In genomic region chr3:115689352-115689751, GRCm38 (mm10) we compare ENCODE assay signal across 8 mouse cellular contexts. TPM values are rescaled to one million over a fixed set of nuclear protein-coding genes. Genes with fewer than 3 reads are reported as not detected.
DNase-seq lines count a peak whose midpoint lies in the region; ATAC-seq and TF ChIP-seq lines count a peak whose summit lies in the region.

No protein-coding gene starts in this region.

- WGBS in forebrain, embryonic 10.5 days = 41% methylated on average over 8 of the region's 8 CpGs
- 33% methylated on average over 8 of the region's 8 CpGs for WGBS in forebrain, embryonic 13.5 days
- 63% methylated on average over 8 of the region's 8 CpGs for WGBS in liver, adult 2 months

- H3K4me3 ChIP-seq in forebrain, embryonic 10.5 days = no peak overlapping the region
- no peak overlapping the region for H3K4me3 ChIP-seq in forebrain, embryonic 13.5 days
- H3K4me3 ChIP-seq in liver, adult 2 months (ENCODE audit: insufficient read depth, low read depth, low read length) = no peak overlapping the region

- DNase-seq in forebrain, embryonic 10.5 days (ENCODE audit: extremely low spot score, low spot score) = no peak
- DNase-seq in 416B (ENCODE audit: low read depth) = peak; percentile 93
- peak; percentile 28 for DNase-seq in liver, adult 2 months (ENCODE audit: extremely low read depth, low read depth, low spot score)
- DNase-seq in splenic B cell, adult 2 months (ENCODE audit: low read depth, low spot score) = peak; percentile 52
- DNase-seq in right cerebral cortex, adult 18-20 months = no peak
- DNase-seq in urinary bladder, postnatal 36 days (ENCODE audit: low spot score in 2 of 2) = no peak

- H3K36me3 ChIP-seq in forebrain, embryonic 10.5 days (replicated peaks) = no peaks in the 10 kb centered on the region
- H3K36me3 ChIP-seq in forebrain, embryonic 13.5 days (ENCODE audit: poor library complexity, severe bottlenecking) = no peaks in the 10 kb centered on the region
- H3K36me3 ChIP-seq in liver, adult 2 months (ENCODE audit: control insufficient read depth, insufficient read depth, low read length) = no peaks in the 10 kb centered on the region
- H3K36me3 ChIP-seq in splenic B cell, adult 2 months (ENCODE audit: control insufficient read depth, insufficient read depth, low read length, poor library complexity, severe bottlenecking) = 0 out of 2 replicates have a peak, but pooled peaks cover 2% of the 10 kb centered on the region

- H3K79me2 ChIP-seq in liver, adult 2 months (ENCODE audit: control insufficient read depth, insufficient read depth, low read length) = no peaks in the 10 kb centered on the region

- H3K4me2 ChIP-seq in forebrain, embryonic 13.5 days = no peak overlapping the region

- TF ChIP-seq CTCF in liver, adult 2 months (IDR thresholded peaks at IDR 0.05; ENCODE audit: low read depth, low read length) = no peak

- H3K27ac ChIP-seq in forebrain, embryonic 10.5 days = peak overlapping the region; percentile 44
- no peak overlapping the region for H3K27ac ChIP-seq in forebrain, embryonic 13.5 days
- H3K27ac ChIP-seq in liver, adult 2 months (replicated peaks; ENCODE audit: insufficient read depth, low read depth, low read length) = 0 out of 2 replicates have a peak overlapping the region, but pooled peaks have one; percentile 7

- peaks cover 28% of the 10 kb centered on the region for H3K4me1 ChIP-seq in forebrain, embryonic 10.5 days
- no peaks in the 10 kb centered on the region; the same call in 1 of the 2 replicates for H3K4me1 ChIP-seq in forebrain, embryonic 13.5 days
- peaks cover 2% of the 10 kb centered on the region; the same call in 1 of the 2 replicates for H3K4me1 ChIP-seq in liver, adult 2 months (ENCODE audit: control insufficient read depth, insufficient read depth, low read length)

- no peaks in the 10 kb centered on the region for H3K9me3 ChIP-seq in forebrain, embryonic 10.5 days
- no peaks in the 10 kb centered on the region for H3K9me3 ChIP-seq in forebrain, embryonic 13.5 days (replicated peaks)

- no peak for ATAC-seq in forebrain, embryonic 13.5 days
- ATAC-seq in common myeloid progenitor, adult 5-6 weeks (replicated peaks; ENCODE audit: low read depth, poor library complexity, severe bottlenecking) = peak; percentile 72

- no peak overlapping the region for H3K9ac ChIP-seq in forebrain, embryonic 13.5 days
- H3K9ac ChIP-seq in liver, adult 2 months (ENCODE audit: low read depth, low read length) = no peak overlapping the region

- H3K27me3 ChIP-seq in forebrain, embryonic 10.5 days (ENCODE audit: poor library complexity, severe bottlenecking) = no peaks in the 10 kb centered on the region
- no peaks in the 10 kb centered on the region for H3K27me3 ChIP-seq in forebrain, embryonic 13.5 days
- no peaks in the 10 kb centered on the region for H3K27me3 ChIP-seq in liver, adult 2 months (ENCODE audit: control insufficient read depth, insufficient read depth, low read length)
- H3K27me3 ChIP-seq in splenic B cell, adult 2 months (ENCODE audit: control insufficient read depth, insufficient read depth, low read length, poor library complexity, severe bottlenecking) = no peaks in the 10 kb centered on the region

- TF ChIP-seq POLR2A in liver, adult 2 months (IDR thresholded peaks at IDR 0.05; ENCODE audit: extremely low read depth, insufficient read depth, low read length) = no peak

RNA-seq across cellular contexts. Expression of gene S1pr1, which starts 25.5 kb away (rescaled TPM):
- 25.4 and 27.2 TPM in 2 replicates for polyA plus RNA-seq in forebrain, embryonic 10.5 days (2016; fragmentation: Nextera tagmentation; extraction: Ambion mirVana)
- polyA plus RNA-seq in forebrain, embryonic 13.5 days (2015; fragmentation: Nextera tagmentation; extraction: Ambion mirVana) = 28.0 and 29.7 TPM in 2 replicates
- 3.5 and 8.3 TPM in 2 replicates for total RNA-seq in common myeloid progenitor, adult 5-6 weeks (2017)
- 21.5 and 35.2 TPM in 2 replicates for total RNA-seq in liver, adult 2 months (2014; rRNA removed)
- 77.7 and 95.7 TPM in 2 replicates for polyA plus RNA-seq in liver, adult 2 months (2012; rRNA removed)

Comparison
In these comparisons a context has a peak if more than half of its experiments do, and no peak if none do; other contexts are left out.
1. DNase-seq: peak in 416B (single experiment), liver, adult 2 months (single experiment) and splenic B cell, adult 2 months (single experiment); none in forebrain, embryonic 10.5 days (single experiment), right cerebral cortex, adult 18-20 months (single experiment) and urinary bladder, postnatal 36 days (0 of 2).